Mouse (Mus musculus) 3134 (cell line): ENCODE data around the gene Acy3.
A peak's percentile ranks its signal among the peaks of the same experiment; 100 is the strongest.
"Not testable (repeated sequence)": the region's sequence is repeated elsewhere in the genome, so short reads cannot be mapped to it uniquely, and the experiment has no call there.

Source experiments
- DNase-seq: peaks from one replicate; pipeline ENCODE4 v3.0.0-alpha.2; 2011; ENCODE audit warnings: low spot score; ENCODE audit not compliant: insufficient read length; ENCODE audit errors: extremely low read depth

The Acy3 gene

GRCm38 (mm10) chr19:3972229-3972628 is 14.1 kb upstream of the Acy3 start, which contains the start of gene Aldh3b2:
Gene Aldh3b2 (plus strand): TSS chr19:3972328.
- DNase-seq, result no peak

- DNase-seq, result not testable (repeated sequence)
These were observed 11.8 kb upstream of the Acy3 start for GRCm38 (mm10) chr19:3974608-3975007.

GRCm38 (mm10) chr19:3975866-3976265 is 10.5 kb upstream of the Acy3 start:
- no peak for DNase-seq

GRCm38 (mm10) chr19:3980309-3980708 is 6.1 kb upstream of the Acy3 start:
- DNase-seq, result peak; percentile 29

- no peak for DNase-seq
These were observed 5.5 kb upstream of the Acy3 start for GRCm38 (mm10) chr19:3980917-3981316.

- no peak for DNase-seq
These were observed 2.7 kb upstream of the Acy3 start for GRCm38 (mm10) chr19:3983527-3984200.

GRCm38 (mm10) chr19:3985261-3985681 is 1.1 kb upstream of the Acy3 start:
- no peak for DNase-seq

GRCm38 (mm10) chr19:3988066-3988465 is 1.7 kb downstream of the Acy3 start:
- no peak for DNase-seq

- no peak for DNase-seq
These were observed 2.4 kb downstream of the Acy3 start for GRCm38 (mm10) chr19:3988750-3989149.

- no peak for DNase-seq
These were observed 4.4 kb downstream of the Acy3 start for GRCm38 (mm10) chr19:3990804-3991203.

GRCm38 (mm10) chr19:3991562-3991961 is 5.2 kb downstream of the Acy3 start:
- DNase-seq, result no peak

GRCm38 (mm10) chr19:3991966-3992365 is 5.6 kb downstream of the Acy3 start:
- DNase-seq, result no peak

GRCm38 (mm10) chr19:3992416-3992815 is 6.0 kb downstream of the Acy3 start, which contains the start of gene Tbx10:
Gene Tbx10 (plus strand): TSS chr19:3992752.
- DNase-seq, result no peak

- no peak for DNase-seq
These were observed 8.6 kb downstream of the Acy3 start for GRCm38 (mm10) chr19:3994932-3995331.

- no peak for DNase-seq
These were observed 9.1 kb downstream of the Acy3 start for GRCm38 (mm10) chr19:3995505-3995904.

- DNase-seq, result no peak
These were observed 9.7 kb downstream of the Acy3 start for GRCm38 (mm10) chr19:3996106-3996505.

- no peak for DNase-seq
These were observed 10.4 kb downstream of the Acy3 start for GRCm38 (mm10) chr19:3996747-3997146.

GRCm38 (mm10) chr19:3997231-3997630 is 10.9 kb downstream of the Acy3 start:
- DNase-seq, result no peak

- no peak for DNase-seq
These were observed 12.0 kb downstream of the Acy3 start for GRCm38 (mm10) chr19:3998335-3998734.

GRCm38 (mm10) chr19:3999121-3999730 is 12.9 kb downstream of the Acy3 start:
- no peak for DNase-seq

- DNase-seq, result peak; percentile 97
These were observed 13.9 kb downstream of the Acy3 start, which contains the start of the genes Nudt8 and Gm49405 for GRCm38 (mm10) chr19:4000119-4000900. Gene Nudt8 (plus strand): TSS chr19:4000580. Gene Gm49405 (plus strand): TSS chr19:4000626.
